Mouse (Mus musculus): ENCODE measurements around the gene Lsm6. TPM values are rescaled to one million over a fixed set of nuclear protein-coding genes. Genes with fewer than 3 reads are reported as not detected.

Lsm6 gene
- 167 TPM for polyA plus RNA-seq (2017; shearing (Covaris generic))

GRCm38 (mm10) chr8:78820673-78821310 lies at the start of gene Lsm6:
TSS of gene Lsm6 (minus strand) at chr8:78821140.

Other genes starting within 250 kb of the Lsm6 start
- gene Zfp827, start 207.3 kb upstream of the Lsm6 start, polyA plus RNA-seq (2017; shearing (Covaris generic)): 7.3 TPM